Mouse (Mus musculus): ENCODE measurements around the gene Vamp8.

Gene Vamp8

DNA sequence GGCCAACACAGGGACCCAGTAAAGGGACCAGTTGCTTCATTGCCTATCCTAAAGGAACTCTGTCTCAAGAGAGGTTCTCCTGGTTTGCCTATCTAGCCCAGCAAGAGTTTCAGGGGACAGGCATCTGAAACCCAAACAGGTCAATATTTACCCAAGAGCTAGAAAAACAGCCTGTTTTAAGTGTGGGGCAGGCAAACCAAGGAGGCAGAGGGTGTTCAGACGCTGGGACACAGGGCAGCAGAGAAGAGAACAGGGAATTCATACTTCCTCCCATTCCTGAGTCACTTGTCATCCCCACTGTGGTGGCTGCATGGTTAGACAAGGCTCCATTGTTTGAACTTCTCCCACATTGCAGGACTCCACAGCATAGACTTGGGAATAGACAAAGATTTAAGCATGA, 18.9 kb downstream of the Vamp8 start:
- no peak for DNase-seq (ENCODE audit: low spot score in 2 of 2)

DNA sequence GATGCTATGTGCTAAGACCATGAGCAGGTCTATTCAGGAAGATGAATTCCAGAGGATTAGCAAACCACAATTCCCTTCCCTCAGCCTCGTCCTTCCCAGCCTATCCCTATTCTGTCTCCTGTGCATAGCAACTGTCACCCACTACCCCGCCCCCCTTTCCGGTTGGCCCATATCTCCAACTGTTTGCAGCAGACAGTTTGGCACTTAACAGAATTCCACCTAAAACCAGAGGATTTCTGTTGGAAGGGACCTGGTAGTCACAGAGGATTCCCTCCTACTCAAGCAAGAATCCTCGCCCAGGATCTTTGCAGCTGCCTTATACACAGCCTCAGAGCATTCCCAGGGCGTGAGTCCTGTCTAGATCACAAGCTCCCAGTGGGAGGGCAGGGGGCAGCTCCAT, 19.4 kb downstream of the Vamp8 start:
- DNase-seq (ENCODE audit: low spot score in 2 of 2), result no peak

- no peak for DNase-seq (ENCODE audit: low spot score in 2 of 2)
Measured at GRCm38 (mm10) chr6:72370091-72370490, 20.4 kb downstream of the Vamp8 start.

DNA sequence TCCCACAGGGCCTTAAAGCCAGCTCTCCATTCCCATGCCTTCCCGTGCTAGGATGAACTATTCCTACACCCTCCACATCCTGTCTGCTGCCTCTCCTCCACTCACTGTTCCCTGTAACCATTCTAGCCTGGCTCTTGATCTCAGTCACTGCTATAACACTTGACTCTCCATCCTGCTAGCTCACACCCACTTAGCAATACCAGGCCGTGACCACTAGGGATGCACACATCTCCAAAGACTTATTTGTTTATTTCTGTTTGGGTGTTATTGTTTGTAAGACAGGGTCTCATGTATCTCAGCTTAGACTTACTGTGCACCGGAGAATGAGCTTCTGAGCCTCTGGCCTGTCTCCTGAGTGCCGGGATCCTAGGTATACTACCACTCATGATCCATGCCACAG, 20.9 kb downstream of the Vamp8 start:
- DNase-seq (ENCODE audit: low spot score in 2 of 2), result no peak

DNA sequence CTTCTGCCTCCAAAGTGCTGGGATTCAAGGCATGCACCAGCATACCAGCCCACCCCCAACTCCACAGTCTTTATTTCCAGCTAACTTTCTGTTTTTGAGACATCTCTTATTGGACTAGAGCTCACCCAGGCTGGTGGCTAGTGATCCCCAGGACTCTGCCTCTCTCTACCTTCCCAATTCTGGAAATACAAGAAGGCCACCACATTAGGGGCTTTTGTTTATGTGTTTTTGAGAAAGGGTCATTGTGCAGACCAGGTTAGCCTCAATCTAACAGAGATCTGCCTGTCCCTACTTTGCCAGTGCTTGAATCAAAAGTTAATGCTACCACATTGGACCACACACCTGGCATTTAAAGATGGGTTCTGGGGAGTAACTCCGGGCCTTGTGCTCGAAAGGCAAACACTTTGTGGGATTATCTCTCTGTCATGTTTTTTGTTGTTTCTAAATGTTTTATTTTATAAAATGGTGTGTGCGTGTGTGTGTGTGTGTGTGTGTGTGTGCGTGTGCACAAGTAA, 23.0 kb downstream of the Vamp8 start:
- no peak for DNase-seq (ENCODE audit: low spot score in 2 of 2)

DNA sequence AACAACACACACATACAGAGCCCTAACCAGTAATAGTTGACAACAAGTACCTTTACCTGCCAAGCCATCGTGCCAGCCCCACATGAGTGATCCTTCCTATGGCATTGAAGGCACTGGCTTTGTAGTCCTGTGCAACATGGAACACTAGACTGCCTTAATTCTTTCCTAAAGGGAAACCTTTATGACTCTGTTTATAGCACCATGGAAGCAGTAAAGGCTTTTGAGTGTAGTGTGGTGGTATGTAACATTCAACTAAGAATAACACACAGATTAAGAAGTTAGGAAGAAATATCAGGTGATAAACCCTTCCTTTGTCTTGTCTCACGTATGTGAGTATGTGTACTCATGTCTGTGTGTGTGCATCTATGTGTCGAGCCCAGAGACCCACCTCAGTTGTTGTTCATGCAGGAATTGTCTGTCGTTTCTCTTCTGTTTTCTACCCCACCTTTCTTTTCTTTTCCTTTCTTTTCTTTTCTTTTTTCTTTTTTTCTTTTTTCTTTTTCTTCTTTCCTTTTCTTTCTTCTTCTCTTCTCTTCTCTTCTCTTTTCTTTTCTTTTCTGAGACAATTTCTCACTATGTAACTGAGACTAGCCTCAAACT, 23.6 kb downstream of the Vamp8 start, which contains the start of gene Rnf181:
Gene Rnf181, minus strand, starts transcription at position 113 of the 600 bp plus-strand sequence.
- DNase-seq (ENCODE audit: low spot score in 2 of 2), result no peak

DNA sequence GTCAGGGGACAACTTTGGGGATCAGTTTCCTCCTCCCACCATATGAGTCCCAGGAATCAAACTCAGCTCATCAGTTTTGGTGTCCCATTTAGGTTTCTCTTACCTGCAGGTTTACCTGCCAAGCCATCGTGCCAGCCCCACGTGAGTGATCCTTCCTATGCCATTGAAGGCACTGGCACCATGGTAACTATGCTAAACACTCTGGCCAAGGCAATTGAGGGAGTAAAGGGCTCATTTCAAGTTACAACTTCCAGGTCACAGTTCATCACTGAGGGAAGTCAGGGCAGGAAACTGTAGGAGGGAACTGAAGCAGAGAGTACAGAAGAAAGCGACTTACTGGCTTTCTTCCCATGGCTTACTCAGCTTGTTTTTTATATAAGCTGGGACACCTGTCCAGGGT, 24.2 kb downstream of the Vamp8 start:
- no peak for DNase-seq (ENCODE audit: low spot score in 2 of 2)

DNA sequence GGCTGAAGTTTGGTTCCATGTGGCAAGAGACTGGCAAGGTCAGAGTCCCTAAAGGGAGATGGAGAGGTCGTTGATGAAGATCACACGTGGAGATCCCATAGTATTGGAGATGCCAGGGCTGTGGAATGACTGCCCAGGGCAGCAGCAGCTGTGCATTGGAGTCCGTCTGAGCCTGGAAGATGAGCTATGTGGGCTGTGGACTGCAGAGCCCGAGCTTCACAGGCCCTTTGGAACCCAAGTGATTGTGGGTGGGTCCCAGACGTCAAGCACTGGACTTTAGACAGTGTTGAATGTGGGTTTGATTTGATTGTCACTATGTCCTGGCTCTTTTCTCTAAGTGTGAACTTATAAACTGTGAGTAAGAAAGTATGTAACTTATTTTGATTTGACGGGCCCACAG, 25.5 kb downstream of the Vamp8 start:
- DNase-seq (ENCODE audit: low spot score in 2 of 2), result no peak

GRCm38 (mm10) chr6:72364009-72364408, 26.5 kb downstream of the Vamp8 start:
- DNase-seq (ENCODE audit: low spot score in 2 of 2), result no peak

GRCm38 (mm10) chr6:72362132-72363028, 28.1 kb downstream of the Vamp8 start:
- peak; percentile 89 to 93 for DNase-seq (ENCODE audit: low spot score in 2 of 2)

GRCm38 (mm10) chr6:72361121-72361551, 29.4 kb downstream of the Vamp8 start:
- no peak for DNase-seq (ENCODE audit: low spot score in 2 of 2)

- DNase-seq (ENCODE audit: low spot score in 2 of 2), result no peak
Measured at GRCm38 (mm10) chr6:72360599-72360935, 29.9 kb downstream of the Vamp8 start.

- DNase-seq (ENCODE audit: low spot score in 2 of 2), result no peak
Measured at GRCm38 (mm10) chr6:72359891-72360598, 30.5 kb downstream of the Vamp8 start.

GRCm38 (mm10) chr6:72359343-72359742, 31.2 kb downstream of the Vamp8 start:
- no peak for DNase-seq (ENCODE audit: low spot score in 2 of 2)

- DNase-seq (ENCODE audit: low spot score in 2 of 2), result no peak
Measured at GRCm38 (mm10) chr6:72358086-72358764, 32.3 kb downstream of the Vamp8 start.

GRCm38 (mm10) chr6:72357164-72358079, 33.1 kb downstream of the Vamp8 start:
- no peak for DNase-seq (ENCODE audit: low spot score in 2 of 2)

- no peak for DNase-seq (ENCODE audit: low spot score in 2 of 2)
Measured at GRCm38 (mm10) chr6:72356001-72356532, 34.4 kb downstream of the Vamp8 start.

GRCm38 (mm10) chr6:72355066-72355911, 35.2 kb downstream of the Vamp8 start, which contains the start of gene Tmem150a:
Tmem150a (plus strand) TSS chr6:72355447.
- DNase-seq (ENCODE audit: low spot score in 2 of 2), result peak; percentile 52 to 61

GRCm38 (mm10) chr6:72354025-72354424, 36.5 kb downstream of the Vamp8 start:
- DNase-seq (ENCODE audit: low spot score in 2 of 2), result no peak

All from frontal cortex, postnatal 25 days (tissue).